Mouse (Mus musculus): Measurements from ENCODE around the gene Arntl.

- no peak for TF ChIP-seq CTCF (IDR thresholded peaks at IDR 0.05; ENCODE audit: low read depth, low read length)
- no peak for TF ChIP-seq POLR2A (IDR thresholded peaks at IDR 0.05; ENCODE audit: borderline replicate concordance, low read depth, low read length)
These were observed 39.2 kb downstream of the Arntl start for GRCm38 (mm10) chr7:113246512-113246911.
